Mouse (Mus musculus): ENCODE data around the gene Olfr1375.
"Not testable (repeated sequence)": the region's sequence is repeated elsewhere in the genome, so short reads cannot be mapped to it uniquely, and the experiment has no call there.

- not testable (repeated sequence) for TF ChIP-seq CTCF (IDR thresholded peaks at IDR 0.05; ENCODE audit: low read depth); EP300 (optimal IDR thresholded peaks at IDR 0.05)
These were observed at the start of gene Olfr1375 for GRCm38 (mm10) chr11:51047809-51048208.

Data from stomach, postnatal 0 days (tissue).